ENCODE assay signal across 14 mouse cellular contexts in the genomic region with DNA sequence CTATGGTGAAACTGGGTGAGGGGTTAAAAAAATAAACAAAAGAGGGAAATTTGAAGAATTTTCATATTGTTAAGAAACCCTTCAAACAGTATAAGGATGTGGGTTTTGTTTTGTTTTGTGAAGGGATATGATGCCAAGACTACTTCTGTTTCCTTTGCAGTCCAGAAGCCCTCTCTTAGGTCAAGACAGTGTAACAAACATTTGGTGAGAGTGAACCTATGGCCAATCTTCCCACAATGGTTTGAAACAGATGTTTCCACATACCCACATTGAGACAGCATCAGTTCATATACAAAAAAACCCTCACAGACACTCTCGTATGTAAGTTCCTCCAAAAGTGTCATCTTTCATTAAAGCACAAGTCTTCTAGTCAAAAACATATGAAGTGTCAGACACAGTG.
"Had no signal": no experiment of that assay in that cellular context is flagged by ENCODE, and none has a peak within 500 bp of the region (broad histone marks: within the 10 kb centered on the region; RNA-seq: fewer than 3 reads in every experiment).

No protein-coding gene starts in this region.

- H3K4me3 ChIP-seq: left cerebral cortex, adult 2 months; liver, embryonic 13.5 days; neural tube, embryonic 13.5 days had no signal

- H3K27me3 ChIP-seq: liver, embryonic 13.5 days had no signal

- H3K9ac ChIP-seq: liver, embryonic 13.5 days; neural tube, embryonic 13.5 days had no signal

- H3K4me2 ChIP-seq: liver, embryonic 13.5 days; midbrain, embryonic 11.5 days; neural tube, embryonic 13.5 days had no signal

- H3K9me3 ChIP-seq: liver, embryonic 13.5 days; neural tube, embryonic 13.5 days had no signal

- H3K27ac ChIP-seq: left cerebral cortex, adult 2 months; liver, embryonic 13.5 days; macrophage; neural tube, embryonic 13.5 days had no signal

- H3K4me1 ChIP-seq: liver, embryonic 13.5 days; neural tube, embryonic 13.5 days had no signal

- DNase-seq: kidney, adult 11 months; kidney, adult 9 months; kidney, postnatal 14 days; kidney, postnatal 4 days; liver, embryonic 13.5 days; lung, adult 2 months; midbrain, embryonic 14.5 days; thymus, adult 18-20 months; thymus, postnatal 14 days; thymus, postnatal 4 days had no signal

- H3K36me3 ChIP-seq: liver, embryonic 13.5 days; neural tube, embryonic 13.5 days had no signal
